Mouse (Mus musculus): ENCODE data around the gene Dpy19l1. TPM values are rescaled to one million over a fixed set of nuclear protein-coding genes. Genes with fewer than 3 reads are reported as not detected.

Dpy19l1 gene
- polyA plus RNA-seq, 1 experiment from 2014 or later = 14.7 TPM

DNA sequence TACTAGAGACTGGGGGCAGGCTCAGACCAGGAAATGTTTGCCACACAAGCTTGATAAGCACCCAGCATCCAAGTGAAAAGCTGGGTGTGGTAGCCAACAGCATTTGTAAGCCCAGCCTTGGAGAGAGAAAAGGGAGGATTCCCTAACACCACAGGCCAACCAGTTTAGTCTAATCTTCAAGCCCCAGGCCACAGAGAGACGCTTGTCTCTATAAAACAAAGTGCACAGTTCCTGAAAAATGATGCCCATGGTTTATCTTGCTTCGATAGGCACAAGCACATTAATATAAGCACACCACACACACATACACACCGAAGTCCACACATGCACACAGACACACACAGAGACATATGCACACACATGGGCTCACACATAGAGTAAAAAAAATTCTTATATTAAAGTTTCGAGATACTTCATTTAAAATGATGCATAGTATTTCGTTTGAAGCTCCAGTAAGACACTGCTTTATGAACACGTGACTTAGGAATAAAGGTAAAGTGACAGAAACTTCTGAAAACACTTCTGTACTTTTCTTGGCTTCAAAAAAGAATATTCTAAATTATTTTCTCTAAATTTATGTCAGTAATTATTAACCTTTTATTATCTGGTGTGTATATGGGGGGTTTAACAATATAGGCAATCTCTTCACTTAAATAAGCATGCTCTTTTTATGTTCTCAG is 14.4 kb downstream of the Dpy19l1 start:
- no peak for ATAC-seq (replicated peaks; ENCODE audit: insufficient number of reproducible peaks, low FRiP score, low TSS enrichment)
- Histone ChIP-seq H3K4me1 (ENCODE audit: control insufficient read depth, insufficient read depth, low read length) (peaks cover 4% of the 10 kb centered on the region; the same call in 1 of the 2 replicates), H3K9ac (ENCODE audit: low read depth, low read length) (no peak overlapping the region), H3K27ac (ENCODE audit: low read depth, low read length) (no peak overlapping the region), H3K36me3 (ENCODE audit: control insufficient read depth, insufficient read depth, low read length) (no peaks in the 10 kb centered on the region), H3K9me3 (replicated peaks; ENCODE audit: control insufficient read depth, low read length) (no peaks in the 10 kb centered on the region), H3K4me2 (no peak overlapping the region), H3K4me3 (ENCODE audit: low read depth, low read length) (no peak overlapping the region), H3K27me3 (ENCODE audit: control insufficient read depth, insufficient read depth, low read length) (no peaks in the 10 kb centered on the region)
- 75% methylated on average over 6 of the region's 6 CpGs for WGBS (ENCODE audit: insufficient replicate concordance)

DNA sequence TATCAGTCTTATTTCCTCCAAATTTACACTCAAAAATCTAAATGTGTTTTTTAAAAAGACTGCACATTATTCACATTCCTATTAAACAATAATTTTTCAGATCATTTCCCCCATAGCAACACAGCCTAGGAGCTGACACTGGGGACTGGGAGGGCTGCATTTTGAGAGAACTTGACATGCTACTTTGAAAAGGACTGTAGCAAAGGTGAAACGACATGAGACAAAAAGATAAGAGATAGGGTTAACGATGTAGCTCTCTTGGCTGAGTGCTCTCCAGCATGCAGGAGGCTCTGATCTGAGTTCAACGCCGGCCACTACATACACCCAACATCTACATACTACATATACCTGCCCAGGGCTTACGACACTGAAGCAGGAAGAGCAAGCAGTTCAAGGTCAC is 20.6 kb downstream of the Dpy19l1 start:
- Histone ChIP-seq H3K4me3 (ENCODE audit: low read depth, low read length) (no peak overlapping the region), H3K4me1 (ENCODE audit: control insufficient read depth, insufficient read depth, low read length) (peaks cover 4% of the 10 kb centered on the region; the same call in 1 of the 2 replicates), H3K9me3 (replicated peaks; ENCODE audit: control insufficient read depth, low read length) (no peaks in the 10 kb centered on the region), H3K36me3 (ENCODE audit: control insufficient read depth, insufficient read depth, low read length) (no peaks in the 10 kb centered on the region), H3K27me3 (ENCODE audit: control insufficient read depth, insufficient read depth, low read length) (no peaks in the 10 kb centered on the region), H3K9ac (ENCODE audit: low read depth, low read length) (no peak overlapping the region), H3K4me2 (no peak overlapping the region), H3K27ac (ENCODE audit: low read depth, low read length) (no peak overlapping the region)
- no peak for ATAC-seq (replicated peaks; ENCODE audit: insufficient number of reproducible peaks, low FRiP score, low TSS enrichment)
- 64% methylated on average over 5 of the region's 5 CpGs for WGBS (ENCODE audit: insufficient replicate concordance)

DNA sequence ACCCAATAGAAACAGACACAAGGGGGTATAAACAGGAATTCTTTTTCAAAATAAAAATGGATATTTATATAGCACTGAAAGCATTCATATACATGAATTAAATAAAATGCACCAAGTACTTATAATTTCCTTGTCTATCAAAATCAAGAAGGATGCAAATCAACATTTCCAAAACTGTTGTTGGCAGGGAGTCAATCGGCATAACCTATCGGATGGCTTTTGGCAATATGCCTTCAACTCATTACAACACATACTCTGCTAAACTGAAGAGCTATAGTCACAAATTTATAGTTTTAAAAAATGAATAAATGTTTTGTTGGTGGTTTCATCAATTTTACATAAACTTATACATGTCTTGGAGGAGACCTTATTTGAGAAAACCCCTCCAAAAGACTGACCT is 25.7 kb downstream of the Dpy19l1 start:
- no peaks in the 10 kb centered on the region for H3K9me3 ChIP-seq (replicated peaks; ENCODE audit: control insufficient read depth, low read length)
- no peaks in the 10 kb centered on the region for H3K27me3 ChIP-seq (ENCODE audit: control insufficient read depth, insufficient read depth, low read length)
- 99% methylated on average over 2 of the region's 2 CpGs for WGBS (ENCODE audit: insufficient replicate concordance)
- no peak for ATAC-seq (replicated peaks; ENCODE audit: insufficient number of reproducible peaks, low FRiP score, low TSS enrichment)
- no peak overlapping the region for H3K4me2 ChIP-seq
- H3K9ac ChIP-seq (ENCODE audit: low read depth, low read length) = no peak overlapping the region
- H3K4me3 ChIP-seq (ENCODE audit: low read depth, low read length) = no peak overlapping the region
- no peaks in the 10 kb centered on the region for H3K4me1 ChIP-seq (ENCODE audit: control insufficient read depth, insufficient read depth, low read length)
- H3K27ac ChIP-seq (ENCODE audit: low read depth, low read length) = no peak overlapping the region
- no peaks in the 10 kb centered on the region for H3K36me3 ChIP-seq (ENCODE audit: control insufficient read depth, insufficient read depth, low read length)

DNA sequence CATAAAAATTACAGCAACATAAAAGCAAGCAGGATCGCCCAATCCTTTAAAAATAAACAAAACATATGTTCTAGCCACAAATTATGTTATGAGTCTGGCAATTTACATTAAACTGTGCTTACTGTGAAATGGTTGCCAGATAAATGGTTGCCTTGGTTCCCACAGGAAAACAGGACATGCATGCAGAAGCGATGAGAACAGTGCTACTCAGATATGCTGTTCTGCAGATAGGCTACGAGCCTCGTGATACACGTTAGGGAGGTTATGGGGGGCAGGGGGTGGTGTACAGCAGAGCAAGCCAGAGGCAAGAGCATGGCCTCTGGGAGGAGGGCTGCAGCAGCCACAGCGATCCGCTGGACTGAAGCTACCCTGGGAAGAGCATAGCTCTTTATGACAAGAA is 29.1 kb downstream of the Dpy19l1 start:
- no peaks in the 10 kb centered on the region for H3K4me1 ChIP-seq (ENCODE audit: control insufficient read depth, insufficient read depth, low read length)
- ATAC-seq (replicated peaks; ENCODE audit: insufficient number of reproducible peaks, low FRiP score, low TSS enrichment) = no peak
- no peak overlapping the region for H3K27ac ChIP-seq (ENCODE audit: low read depth, low read length)
- no peaks in the 10 kb centered on the region for H3K36me3 ChIP-seq (ENCODE audit: control insufficient read depth, insufficient read depth, low read length)
- no peaks in the 10 kb centered on the region for H3K27me3 ChIP-seq (ENCODE audit: control insufficient read depth, insufficient read depth, low read length)
- H3K4me2 ChIP-seq = no peak overlapping the region
- no peak overlapping the region for H3K4me3 ChIP-seq (ENCODE audit: low read depth, low read length)
- H3K9ac ChIP-seq (ENCODE audit: low read depth, low read length) = no peak overlapping the region
- WGBS (ENCODE audit: insufficient replicate concordance) = 69% methylated on average over 7 of the region's 7 CpGs
- no peaks in the 10 kb centered on the region for H3K9me3 ChIP-seq (replicated peaks; ENCODE audit: control insufficient read depth, low read length)

DNA sequence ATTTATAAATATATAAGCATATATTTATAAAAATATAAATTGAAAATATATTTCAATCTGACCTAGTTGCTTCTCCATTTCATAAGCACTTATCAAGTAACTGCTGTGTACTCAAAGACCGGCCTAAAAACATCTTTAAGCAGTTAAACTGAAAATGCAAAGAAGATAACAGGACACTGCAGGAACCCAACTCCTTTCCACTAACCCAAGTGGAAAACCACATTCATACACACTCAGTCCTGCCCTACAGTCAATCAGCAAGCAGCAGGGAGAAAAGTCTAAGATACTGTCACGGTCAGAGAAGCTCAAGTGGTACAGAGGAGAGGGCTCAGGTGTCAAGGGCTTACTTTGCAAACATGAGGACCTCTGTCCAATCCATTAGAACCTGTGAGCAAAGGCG is 30.4 kb downstream of the Dpy19l1 start:
- H3K4me3 ChIP-seq (ENCODE audit: low read depth, low read length) = no peak overlapping the region
- H3K9ac ChIP-seq (ENCODE audit: low read depth, low read length) = no peak overlapping the region
- 60% methylated on average over 3 of the region's 3 CpGs for WGBS (ENCODE audit: insufficient replicate concordance)
- ATAC-seq (replicated peaks; ENCODE audit: insufficient number of reproducible peaks, low FRiP score, low TSS enrichment) = no peak
- H3K36me3 ChIP-seq (ENCODE audit: control insufficient read depth, insufficient read depth, low read length) = no peaks in the 10 kb centered on the region
- H3K4me2 ChIP-seq = no peak overlapping the region
- H3K4me1 ChIP-seq (ENCODE audit: control insufficient read depth, insufficient read depth, low read length) = no peaks in the 10 kb centered on the region
- no peaks in the 10 kb centered on the region for H3K27me3 ChIP-seq (ENCODE audit: control insufficient read depth, insufficient read depth, low read length)
- H3K27ac ChIP-seq (ENCODE audit: low read depth, low read length) = no peak overlapping the region
- no peaks in the 10 kb centered on the region for H3K9me3 ChIP-seq (replicated peaks; ENCODE audit: control insufficient read depth, low read length)

DNA sequence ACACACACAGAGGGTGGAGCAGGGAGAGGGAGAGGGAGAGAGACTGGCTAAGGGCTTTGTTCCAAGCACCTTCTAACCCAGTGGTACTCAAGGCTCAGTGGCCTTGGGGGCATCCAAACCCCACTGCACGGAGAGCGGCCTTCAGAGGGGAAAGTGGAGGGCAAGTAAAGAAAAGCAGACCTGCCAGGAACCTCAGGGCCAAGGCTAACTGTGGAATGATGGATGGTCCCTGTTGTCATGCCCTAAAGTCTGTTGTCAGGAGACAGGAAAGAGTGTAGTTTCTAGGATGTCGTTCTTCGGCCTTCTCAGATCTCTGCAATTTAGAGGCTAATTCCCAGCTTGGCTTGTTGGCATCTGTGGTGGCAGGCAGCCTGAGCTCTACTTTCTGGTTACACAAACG is 32.8 kb downstream of the Dpy19l1 start:
- Histone ChIP-seq H3K27ac (ENCODE audit: low read depth, low read length) (no peak overlapping the region), H3K4me3 (ENCODE audit: low read depth, low read length) (no peak overlapping the region), H3K9me3 (replicated peaks; ENCODE audit: control insufficient read depth, low read length) (no peaks in the 10 kb centered on the region), H3K4me2 (no peak overlapping the region), H3K36me3 (ENCODE audit: control insufficient read depth, insufficient read depth, low read length) (no peaks in the 10 kb centered on the region), H3K4me1 (ENCODE audit: control insufficient read depth, insufficient read depth, low read length) (no peaks in the 10 kb centered on the region), H3K9ac (ENCODE audit: low read depth, low read length) (no peak overlapping the region), H3K27me3 (ENCODE audit: control insufficient read depth, insufficient read depth, low read length) (no peaks in the 10 kb centered on the region)
- 78% methylated on average over 5 of the region's 5 CpGs for whole genome bisulfite sequencing (ENCODE audit: insufficient replicate concordance)
- ATAC-seq (replicated peaks; ENCODE audit: insufficient number of reproducible peaks, low FRiP score, low TSS enrichment) = no peak

DNA sequence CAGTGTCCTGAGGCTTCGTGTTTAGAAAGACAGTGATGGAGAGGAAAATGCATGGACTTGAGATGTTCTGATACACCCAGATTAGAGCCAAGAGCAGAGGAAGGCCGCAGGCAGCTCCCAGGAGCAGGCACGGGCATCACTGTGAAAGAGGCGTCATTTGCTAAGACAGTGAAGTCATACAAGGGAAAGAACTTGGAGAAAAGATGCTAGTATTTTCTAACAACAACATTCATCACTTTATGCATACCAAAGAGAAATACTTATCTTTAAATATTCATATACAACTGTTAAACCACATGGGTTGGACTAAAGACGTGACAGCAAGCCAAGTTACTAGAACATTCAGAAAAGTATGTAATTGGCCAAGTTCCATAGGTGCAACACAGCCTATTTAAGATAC is 35.8 kb downstream of the Dpy19l1 start:
- H3K36me3 ChIP-seq (ENCODE audit: control insufficient read depth, insufficient read depth, low read length) = no peaks in the 10 kb centered on the region
- H3K9ac ChIP-seq (ENCODE audit: low read depth, low read length) = no peak overlapping the region
- no peak overlapping the region for H3K27ac ChIP-seq (ENCODE audit: low read depth, low read length)
- no peaks in the 10 kb centered on the region for H3K27me3 ChIP-seq (ENCODE audit: control insufficient read depth, insufficient read depth, low read length)
- H3K4me2 ChIP-seq = no peak overlapping the region
- no peaks in the 10 kb centered on the region for H3K4me1 ChIP-seq (ENCODE audit: control insufficient read depth, insufficient read depth, low read length)
- 81% methylated on average over 5 of the region's 5 CpGs for WGBS (ENCODE audit: insufficient replicate concordance)
- ATAC-seq (replicated peaks; ENCODE audit: insufficient number of reproducible peaks, low FRiP score, low TSS enrichment) = no peak
- H3K4me3 ChIP-seq (ENCODE audit: low read depth, low read length) = no peak overlapping the region
- H3K9me3 ChIP-seq (replicated peaks; ENCODE audit: control insufficient read depth, low read length) = no peaks in the 10 kb centered on the region

DNA sequence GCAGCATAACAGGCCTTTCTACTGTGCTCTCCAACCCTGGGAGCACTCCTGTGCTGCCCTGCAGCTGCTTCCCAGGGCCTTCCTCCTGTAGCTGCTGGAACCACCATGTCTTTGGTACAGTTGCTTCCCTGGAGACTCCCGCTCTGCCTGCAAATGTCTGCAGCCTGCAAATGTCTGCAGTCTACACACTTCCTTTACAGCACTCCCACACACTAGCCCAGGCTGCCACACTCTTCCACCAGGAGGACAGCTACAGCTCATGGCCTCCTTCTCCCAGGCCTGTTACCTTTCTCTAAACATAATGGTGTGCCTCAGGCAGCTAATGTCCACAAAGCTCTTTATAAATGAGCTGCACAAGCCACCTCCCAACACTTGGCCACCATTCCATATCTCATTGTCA is 36.3 kb downstream of the Dpy19l1 start:
- Histone ChIP-seq H3K36me3 (ENCODE audit: control insufficient read depth, insufficient read depth, low read length) (no peaks in the 10 kb centered on the region), H3K9ac (ENCODE audit: low read depth, low read length) (no peak overlapping the region), H3K4me3 (ENCODE audit: low read depth, low read length) (no peak overlapping the region), H3K27ac (ENCODE audit: low read depth, low read length) (no peak overlapping the region), H3K9me3 (replicated peaks; ENCODE audit: control insufficient read depth, low read length) (no peaks in the 10 kb centered on the region), H3K27me3 (ENCODE audit: control insufficient read depth, insufficient read depth, low read length) (no peaks in the 10 kb centered on the region), H3K4me1 (ENCODE audit: control insufficient read depth, insufficient read depth, low read length) (no peaks in the 10 kb centered on the region), H3K4me2 (no peak overlapping the region)
- no peak for ATAC-seq (replicated peaks; ENCODE audit: insufficient number of reproducible peaks, low FRiP score, low TSS enrichment)
- 100% methylated on average over 1 of the region's 1 CpGs for WGBS (ENCODE audit: insufficient replicate concordance)

DNA sequence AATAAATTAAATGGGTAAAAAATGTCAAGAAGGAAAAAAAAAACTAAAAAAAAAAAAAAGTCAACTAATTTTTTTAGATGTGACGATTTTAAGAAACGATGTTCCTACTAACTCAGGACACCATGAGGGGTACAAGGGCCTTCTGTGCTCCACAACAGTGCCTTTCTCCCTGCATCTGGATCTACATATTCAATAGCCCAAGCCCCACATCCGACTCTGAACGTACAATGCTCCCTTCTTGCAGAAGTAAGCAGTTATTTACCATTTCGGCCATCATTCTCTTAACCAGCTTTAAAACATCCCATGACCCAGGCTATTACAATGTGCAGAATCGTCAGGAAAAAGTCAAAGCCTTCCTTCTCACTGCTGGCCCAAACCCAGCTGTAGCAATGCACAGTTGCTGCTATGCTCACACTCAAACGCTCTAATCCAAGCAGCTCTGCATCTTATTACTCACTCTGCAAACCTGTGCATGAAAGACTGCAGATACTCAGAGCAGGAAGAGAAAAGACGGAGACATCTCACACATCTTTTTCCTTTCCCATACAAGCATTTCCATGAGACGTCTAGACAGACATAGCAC is 41.5 kb downstream of the Dpy19l1 start:
- Histone ChIP-seq H3K4me1 (ENCODE audit: control insufficient read depth, insufficient read depth, low read length) (no peaks in the 10 kb centered on the region), H3K4me3 (ENCODE audit: low read depth, low read length) (no peak overlapping the region), H3K27me3 (ENCODE audit: control insufficient read depth, insufficient read depth, low read length) (no peaks in the 10 kb centered on the region), H3K9me3 (replicated peaks; ENCODE audit: control insufficient read depth, low read length) (no peaks in the 10 kb centered on the region), H3K27ac (ENCODE audit: low read depth, low read length) (no peak overlapping the region), H3K9ac (ENCODE audit: low read depth, low read length) (no peak overlapping the region; the same call in 1 of the 2 replicates), H3K36me3 (ENCODE audit: control insufficient read depth, insufficient read depth, low read length) (no peaks in the 10 kb centered on the region; the same call in 1 of the 2 replicates), H3K4me2 (no peak overlapping the region)
- 89% methylated on average over 9 of the region's 9 CpGs for WGBS (ENCODE audit: insufficient replicate concordance)
- no peak for ATAC-seq (replicated peaks; ENCODE audit: insufficient number of reproducible peaks, low FRiP score, low TSS enrichment)
